Mouse (Mus musculus) liver, embryonic 16.5 days (tissue): ENCODE results near the gene Ldah. TPM values are rescaled to one million over a fixed set of nuclear protein-coding genes. Genes with fewer than 3 reads are reported as not detected.

Experiments used
- ATAC-seq: fragments of 200-750 bp; cut with Nextera tagmentation; 2 replicates; pipeline ENCODE4 v1.8.0; 2017; ENCODE audit warnings: low read depth, mild to moderate bottlenecking, moderate number of reproducible peaks, moderate library complexity
- H3K27ac ChIP-seq: fragments of 300-500 bp; sonication (generic); 2 replicates; pipeline ENCODE4 v1.5.1; 2014; ENCODE audit warnings: mild to moderate bottlenecking, low read length
- H3K27me3 ChIP-seq: fragments of 300-500 bp; sonication (generic); 2 replicates; pipeline ENCODE4 v1.6.1; 2014; ENCODE audit warnings: low read depth, low read length, mixed read lengths; ENCODE audit not compliant: control insufficient read depth, insufficient read depth
- H3K36me3 ChIP-seq: fragments of 300-500 bp; sonication (generic); 2 replicates; pipeline ENCODE4 v1.6.1; 2014; ENCODE audit warnings: mild to moderate bottlenecking; ENCODE audit not compliant: control insufficient read depth, insufficient read depth
- H3K4me1 ChIP-seq: fragments of 300-500 bp; sonication (generic); 2 replicates; pipeline ENCODE4 v1.6.1; 2014; ENCODE audit warnings: low read depth, low read length, mixed read lengths; ENCODE audit not compliant: control insufficient read depth
- H3K4me2 ChIP-seq: fragments of 300-500 bp; sonication (generic); 2 replicates; pipeline ENCODE4 v1.6.1; 2014; ENCODE audit warnings: low read depth, low read length, mixed read lengths
- H3K4me3 ChIP-seq: fragments of 300-500 bp; sonication (generic); 2 replicates; pipeline ENCODE4 v1.5.1; 2014; ENCODE audit warnings: low read depth, mild to moderate bottlenecking, low read length
- H3K9ac ChIP-seq: fragments of 300-500 bp; sonication (generic); 2 replicates; pipeline ENCODE4 v1.6.1; 2014; ENCODE audit warnings: low read depth, low read length
- H3K9me3 ChIP-seq: fragments of 300-500 bp; sonication (generic); replicated peaks from 2 replicates; pipeline ENCODE4 v1.6.1; 2016; ENCODE audit warnings: low read length; ENCODE audit not compliant: control insufficient read depth
- WGBS: fragments of 180-500 bp; shearing (Covaris S2); extraction: QIAGEN DNeasy Blood & Tissue Kit; methylation state at CpG from one replicate; pipeline ENCODE4 v1.1.7; 2014; ENCODE audit not compliant: insufficient replicate concordance; 5-methylcytosine and 5-hydroxymethylcytosine counted together
- polyA plus RNA-seq: library from polyadenylated mRNA; unstranded; fragments of >200 nt; fragmentation: Nextera tagmentation; extraction: Ambion mirVana; gene quantifications from 2 replicates; pipeline ENCODE4 v1.2.1, GENCODE M21; 2015

Gene Ldah
- polyA plus RNA-seq, 1 experiment from 2014 or later: 21.3 TPM

- no peaks in the 10 kb centered on the region for H3K36me3 ChIP-seq
- H3K4me1 ChIP-seq: peaks cover 3% of the 10 kb centered on the region; the same call in 1 of the 2 replicates
- peak overlapping the region; percentile 33; the same call in 1 of the 2 replicates for H3K9ac ChIP-seq
- H3K9me3 ChIP-seq: no peaks in the 10 kb centered on the region
- peak overlapping the region; percentile 68 for H3K4me2 ChIP-seq
- H3K27ac ChIP-seq: no peak overlapping the region
- peak overlapping the region; percentile 58 for H3K4me3 ChIP-seq
- WGBS: 16% methylated on average over 12 of the region's 12 CpGs
- H3K27me3 ChIP-seq: peaks cover 16% of the 10 kb centered on the region
- ATAC-seq: 0 out of 2 replicates have a peak, but pooled peaks have one; percentile 1
These were observed 105.9 kb downstream of the Ldah start for GRCm38 (mm10) chr12:8313773-8314172.

- WGBS: 78% methylated on average over 5 of the region's 5 CpGs
- Histone ChIP-seq H3K9me3 (no peaks in the 10 kb centered on the region), H3K4me1 (peaks cover 3% of the 10 kb centered on the region; the same call in 1 of the 2 replicates), H3K36me3 (no peaks in the 10 kb centered on the region), H3K4me2 (no peak overlapping the region), H3K4me3 (no peak overlapping the region), H3K9ac (no peak overlapping the region), H3K27ac (no peak overlapping the region), H3K27me3 (peaks cover 3% of the 10 kb centered on the region; the same call in 1 of the 2 replicates)
- ATAC-seq: no peak
These were observed 108.6 kb downstream of the Ldah start for GRCm38 (mm10) chr12:8316541-8316940.

- no peaks in the 10 kb centered on the region; the same call in 1 of the 2 replicates for H3K36me3 ChIP-seq
- H3K27me3 ChIP-seq: no peaks in the 10 kb centered on the region
- H3K4me3 ChIP-seq: no peak overlapping the region
- no peak overlapping the region for H3K4me2 ChIP-seq
- no peak overlapping the region for H3K9ac ChIP-seq
- no peak overlapping the region for H3K27ac ChIP-seq
- H3K4me1 ChIP-seq: no peaks in the 10 kb centered on the region
- no peaks in the 10 kb centered on the region for H3K9me3 ChIP-seq
- WGBS: 36% methylated on average over 5 of the region's 5 CpGs
- no peak for ATAC-seq
These were observed 112.3 kb downstream of the Ldah start for GRCm38 (mm10) chr12:8320084-8320713.

- H3K36me3 ChIP-seq: no peaks in the 10 kb centered on the region; the same call in 1 of the 2 replicates
- H3K27ac ChIP-seq: no peak overlapping the region
- WGBS: 81% methylated on average over 10 of the region's 10 CpGs
- H3K27me3 ChIP-seq: no peaks in the 10 kb centered on the region
- ATAC-seq: no peak
- H3K9ac ChIP-seq: no peak overlapping the region
- no peaks in the 10 kb centered on the region for H3K4me1 ChIP-seq
- no peak overlapping the region for H3K4me2 ChIP-seq
- H3K9me3 ChIP-seq: no peaks in the 10 kb centered on the region
- no peak overlapping the region for H3K4me3 ChIP-seq
These were observed 113.6 kb downstream of the Ldah start for GRCm38 (mm10) chr12:8321506-8321905.

- no peak overlapping the region for H3K27ac ChIP-seq
- H3K9me3 ChIP-seq: no peaks in the 10 kb centered on the region
- no peak overlapping the region for H3K4me3 ChIP-seq
- ATAC-seq: no peak
- WGBS: 73% methylated on average over 10 of the region's 10 CpGs
- no peaks in the 10 kb centered on the region; the same call in 1 of the 2 replicates for H3K36me3 ChIP-seq
- H3K27me3 ChIP-seq: no peaks in the 10 kb centered on the region
- H3K4me1 ChIP-seq: no peaks in the 10 kb centered on the region; the same call in 1 of the 2 replicates
- no peak overlapping the region for H3K9ac ChIP-seq
- no peak overlapping the region for H3K4me2 ChIP-seq
These were observed 116.2 kb downstream of the Ldah start for GRCm38 (mm10) chr12:8324086-8324485.

- Histone ChIP-seq H3K4me1 (no peaks in the 10 kb centered on the region; the same call in 1 of the 2 replicates), H3K9ac (no peak overlapping the region), H3K9me3 (no peaks in the 10 kb centered on the region), H3K4me3 (no peak overlapping the region), H3K36me3 (no peaks in the 10 kb centered on the region; the same call in 1 of the 2 replicates), H3K27me3 (no peaks in the 10 kb centered on the region), H3K4me2 (no peak overlapping the region), H3K27ac (no peak overlapping the region)
- no peak for ATAC-seq
- WGBS: 76% methylated on average over 13 of the region's 13 CpGs
These were observed 117.5 kb downstream of the Ldah start for GRCm38 (mm10) chr12:8325245-8325942.

- 86% methylated on average over 17 of the region's 17 CpGs for WGBS
- H3K27ac ChIP-seq: no peak overlapping the region
- no peak for ATAC-seq
These were observed 118.1 kb downstream of the Ldah start for GRCm38 (mm10) chr12:8325943-8326522.

GRCm38 (mm10) chr12:8326825-8327674 lies 119.1 kb downstream of the Ldah start:
- Histone ChIP-seq H3K9ac (no peak overlapping the region), H3K4me1 (no peaks in the 10 kb centered on the region; the same call in 1 of the 2 replicates), H3K9me3 (no peaks in the 10 kb centered on the region), H3K4me2 (no peak overlapping the region), H3K27ac (no peak overlapping the region), H3K27me3 (no peaks in the 10 kb centered on the region), H3K36me3 (no peaks in the 10 kb centered on the region; the same call in 1 of the 2 replicates), H3K4me3 (no peak overlapping the region)
- WGBS: 30% methylated on average over 17 of the region's 17 CpGs
- peak; percentile 68 for ATAC-seq

More at GRCm38 (mm10) chr12:8325943-8326522, 118.1 kb downstream of the Ldah start:
- Histone ChIP-seq H3K9me3 (no peaks in the 10 kb centered on the region), H3K9ac (no peak overlapping the region), H3K4me2 (no peak overlapping the region), H3K27me3 (no peaks in the 10 kb centered on the region), H3K4me1 (no peaks in the 10 kb centered on the region; the same call in 1 of the 2 replicates), H3K36me3 (no peaks in the 10 kb centered on the region; the same call in 1 of the 2 replicates), H3K4me3 (no peak overlapping the region)
